Mouse (Mus musculus): ENCODE data around the gene Inha. TPM values are rescaled to one million over a fixed set of nuclear protein-coding genes. Genes with fewer than 3 reads are reported as not detected.

The Inha gene
- polyA plus RNA-seq, 1 experiment from 2014 or later: 12.2 TPM

- no peak for ATAC-seq (ENCODE audit: insufficient number of reproducible peaks, low FRiP score, low TSS enrichment, low read depth)
- H3K27ac ChIP-seq: no peak overlapping the region
- H3K4me2 ChIP-seq: peak overlapping the region; percentile 81
- H3K4me3 ChIP-seq: peak overlapping the region; percentile 86
- H3K36me3 ChIP-seq: peaks cover 40% of the 10 kb centered on the region
- WGBS: 14% methylated on average over 35 of the region's 35 CpGs
- peaks cover 30% of the 10 kb centered on the region for H3K27me3 ChIP-seq
- no peaks in the 10 kb centered on the region for H3K9me3 ChIP-seq
- no peak overlapping the region for H3K9ac ChIP-seq
- peaks cover 44% of the 10 kb centered on the region for H3K4me1 ChIP-seq
These were observed 29.5 kb upstream of the Inha start for GRCm38 (mm10) chr1:75477264-75477965.

DNA sequence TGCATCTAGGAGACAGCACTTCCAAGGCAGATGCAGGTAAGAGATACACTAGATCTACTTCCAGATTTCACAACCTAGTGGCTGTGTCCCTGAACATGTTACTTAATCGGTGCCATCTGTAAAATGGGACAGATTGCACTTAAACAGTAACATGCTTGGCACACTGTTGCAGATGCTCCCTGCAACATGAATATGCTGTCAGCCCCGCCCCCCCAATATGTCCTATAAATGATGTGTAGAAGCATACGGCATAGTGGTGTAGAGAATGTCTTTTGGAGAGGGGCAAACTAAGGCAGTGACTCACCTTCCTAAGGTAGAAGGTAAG is 28.9 kb upstream of the Inha start:
- peaks cover 35% of the 10 kb centered on the region for H3K36me3 ChIP-seq
- no peaks in the 10 kb centered on the region for H3K9me3 ChIP-seq
- no peak overlapping the region for H3K27ac ChIP-seq
- H3K4me3 ChIP-seq: peak overlapping the region; percentile 86
- 37% methylated on average over 3 of the region's 3 CpGs for WGBS
- peaks cover 34% of the 10 kb centered on the region for H3K27me3 ChIP-seq
- H3K9ac ChIP-seq: no peak overlapping the region
- no peak for ATAC-seq (ENCODE audit: insufficient number of reproducible peaks, low FRiP score, low TSS enrichment, low read depth)
- peaks cover 44% of the 10 kb centered on the region for H3K4me1 ChIP-seq
- peak overlapping the region; percentile 81 for H3K4me2 ChIP-seq

GRCm38 (mm10) chr1:75478497-75478896 is 28.4 kb upstream of the Inha start:
- 0% methylated on average over 23 of the region's 25 CpGs for WGBS

DNA sequence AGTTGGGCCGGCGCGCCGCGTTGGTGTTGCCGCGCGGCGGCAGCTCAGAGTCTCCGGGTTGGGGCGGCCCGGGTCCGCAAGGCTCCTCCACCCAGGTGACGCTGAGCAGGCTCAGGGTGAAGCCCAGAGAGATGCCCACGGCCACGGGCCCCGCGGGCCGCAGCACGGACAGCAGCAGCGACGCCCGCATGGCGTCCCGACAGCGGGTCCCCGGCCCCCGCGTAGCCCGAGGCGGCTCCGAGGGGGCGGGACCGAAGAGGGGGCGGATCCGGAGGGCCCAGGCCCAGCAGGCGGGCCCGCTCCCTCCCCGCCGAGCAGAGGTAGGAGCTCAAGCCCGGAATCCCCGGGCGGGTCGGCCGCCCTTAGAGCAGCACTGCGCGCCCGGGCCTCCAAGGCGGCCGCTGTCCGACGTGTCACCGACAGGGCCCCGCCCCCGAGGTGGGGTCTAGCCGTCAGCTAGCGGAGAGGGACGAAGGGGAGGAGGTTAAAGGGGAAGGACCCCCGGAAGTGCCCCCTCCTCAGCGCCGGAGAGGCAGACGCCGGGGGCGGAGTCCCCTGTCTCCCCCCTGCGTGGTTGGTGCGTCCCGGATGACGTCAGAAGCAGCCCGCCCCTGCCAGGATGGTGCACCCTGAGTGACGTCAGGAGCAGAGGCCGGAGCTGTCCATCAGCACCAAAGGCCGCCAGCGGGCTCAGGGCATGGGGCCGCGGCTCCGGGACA is 27.8 kb upstream of the Inha start, which contains the start of the genes Chpf and Tmem198:
Gene Chpf, minus strand, starts transcription at position 392 of the 719 bp plus-strand sequence.
Gene Tmem198, plus strand, starts transcription at position 617 of the 719 bp plus-strand sequence.
- Histone ChIP-seq H3K4me2 (peak within 1 kb of the TSS; percentile 81), H3K4me3 (peak within 1 kb of the TSS; percentile 86), H3K27ac (peak within 1 kb of the TSS; percentile 83), H3K36me3 (peaks cover 26% of the 10 kb centered on the region), H3K9ac (peak within 1 kb of the TSS; percentile 60), H3K27me3 (peaks cover 45% of the 10 kb centered on the region), H3K4me1 (peaks cover 36% of the 10 kb centered on the region), H3K9me3 (no peaks in the 10 kb centered on the region)
- under 1% methylated on average over 72 of the region's 76 CpGs for WGBS
- ATAC-seq (ENCODE audit: insufficient number of reproducible peaks, low FRiP score, low TSS enrichment, low read depth): peak; percentile 88

More at GRCm38 (mm10) chr1:75478497-75478896, 28.4 kb upstream of the Inha start:
- Histone ChIP-seq H3K4me3 (peak overlapping the region; percentile 86), H3K9ac (peak overlapping the region; percentile 60), H3K4me1 (peaks cover 42% of the 10 kb centered on the region), H3K27me3 (peaks cover 39% of the 10 kb centered on the region), H3K9me3 (no peaks in the 10 kb centered on the region), H3K4me2 (peak overlapping the region; percentile 81), H3K27ac (peak overlapping the region; percentile 83), H3K36me3 (peaks cover 29% of the 10 kb centered on the region)
- ATAC-seq (ENCODE audit: insufficient number of reproducible peaks, low FRiP score, low TSS enrichment, low read depth): no peak; the same call in 1 of the 2 replicates

- no peak for ATAC-seq (ENCODE audit: insufficient number of reproducible peaks, low FRiP score, low TSS enrichment, low read depth)
- WGBS: 1% methylated on average over 19 of the region's 24 CpGs
- peaks cover 50% of the 10 kb centered on the region for H3K27me3 ChIP-seq
These were observed 27.3 kb upstream of the Inha start for GRCm38 (mm10) chr1:75479635-75479989.

GRCm38 (mm10) chr1:75480036-75480435 is 26.8 kb upstream of the Inha start:
- 17% methylated on average over 13 of the region's 13 CpGs for WGBS
- peak overlapping the region; percentile 86 for H3K4me3 ChIP-seq
- peak overlapping the region; percentile 81 for H3K4me2 ChIP-seq
- no peaks in the 10 kb centered on the region for H3K9me3 ChIP-seq
- H3K36me3 ChIP-seq: peaks cover 18% of the 10 kb centered on the region
- ATAC-seq (ENCODE audit: insufficient number of reproducible peaks, low FRiP score, low TSS enrichment, low read depth): no peak
- peaks cover 27% of the 10 kb centered on the region for H3K4me1 ChIP-seq
- no peak overlapping the region for H3K27ac ChIP-seq
- peaks cover 55% of the 10 kb centered on the region for H3K27me3 ChIP-seq
- no peak overlapping the region for H3K9ac ChIP-seq

More at GRCm38 (mm10) chr1:75479635-75479989, 27.3 kb upstream of the Inha start:
- Histone ChIP-seq H3K4me1 (peaks cover 31% of the 10 kb centered on the region), H3K4me2 (peak overlapping the region; percentile 81), H3K9ac (no peak overlapping the region), H3K9me3 (no peaks in the 10 kb centered on the region), H3K4me3 (peak overlapping the region; percentile 86), H3K36me3 (peaks cover 22% of the 10 kb centered on the region), H3K27ac (no peak overlapping the region)

DNA sequence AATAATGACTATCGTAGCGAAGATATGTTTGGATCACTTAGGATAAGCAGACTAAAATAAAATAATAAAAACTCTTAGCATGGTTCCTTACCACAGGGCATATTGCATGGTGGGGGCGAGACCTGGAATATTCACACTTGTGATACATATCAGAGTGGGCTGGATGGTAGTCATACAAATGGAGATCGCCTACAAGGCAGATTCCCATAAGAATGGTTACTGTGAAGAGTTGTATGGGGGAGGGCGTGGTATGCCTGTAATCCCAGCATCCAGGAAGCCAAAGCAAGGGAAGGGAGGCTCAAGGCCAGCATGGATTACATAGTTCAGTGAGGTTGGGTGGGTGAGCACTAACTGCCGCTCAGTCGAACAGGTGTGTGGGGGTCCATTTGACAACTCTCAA is 26.1 kb upstream of the Inha start:
- no peak overlapping the region for H3K27ac ChIP-seq
- H3K9ac ChIP-seq: no peak overlapping the region
- H3K4me2 ChIP-seq: no peak overlapping the region
- H3K4me3 ChIP-seq: no peak overlapping the region
- H3K9me3 ChIP-seq: no peaks in the 10 kb centered on the region
- peaks cover 62% of the 10 kb centered on the region for H3K27me3 ChIP-seq
- peaks cover 14% of the 10 kb centered on the region for H3K36me3 ChIP-seq
- ATAC-seq (ENCODE audit: insufficient number of reproducible peaks, low FRiP score, low TSS enrichment, low read depth): no peak
- 80% methylated on average over 7 of the region's 7 CpGs for WGBS
- peaks cover 27% of the 10 kb centered on the region for H3K4me1 ChIP-seq

GRCm38 (mm10) chr1:75486561-75486960 is 20.3 kb upstream of the Inha start:
- ATAC-seq (ENCODE audit: insufficient number of reproducible peaks, low FRiP score, low TSS enrichment, low read depth): no peak
- Histone ChIP-seq H3K36me3 (peaks cover 37% of the 10 kb centered on the region), H3K27ac (no peak overlapping the region), H3K4me1 (peaks cover 24% of the 10 kb centered on the region), H3K4me2 (peak overlapping the region; percentile 89), H3K9me3 (no peaks in the 10 kb centered on the region), H3K9ac (no peak overlapping the region), H3K4me3 (no peak overlapping the region), H3K27me3 (peaks cover 78% of the 10 kb centered on the region)
- WGBS: 6% methylated on average over 24 of the region's 24 CpGs

DNA sequence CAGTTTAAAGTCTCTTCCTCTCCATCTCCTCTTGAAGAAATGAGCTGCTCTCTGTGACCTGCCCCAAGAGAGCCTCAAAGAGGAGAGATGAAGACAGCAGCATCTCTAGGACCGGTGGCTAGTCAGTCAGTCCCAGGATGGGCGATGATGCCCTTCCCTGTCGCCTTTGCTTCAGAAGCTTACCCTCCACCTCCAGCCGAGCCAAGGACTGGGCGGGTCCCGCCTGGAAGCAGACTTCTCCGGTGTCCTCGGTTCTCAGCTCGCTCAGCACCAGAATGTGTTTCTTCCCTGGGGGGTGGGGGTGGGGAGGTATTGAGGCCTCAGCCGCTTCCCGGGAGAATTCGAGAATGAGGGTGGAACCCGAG is 19.9 kb upstream of the Inha start:
- peaks cover 24% of the 10 kb centered on the region for H3K4me1 ChIP-seq
- no peak for ATAC-seq (ENCODE audit: insufficient number of reproducible peaks, low FRiP score, low TSS enrichment, low read depth)
- H3K36me3 ChIP-seq: peaks cover 42% of the 10 kb centered on the region
- 0 out of 2 replicates have a peak overlapping the region, but pooled peaks have one; percentile 23 for H3K9ac ChIP-seq
- peak overlapping the region; percentile 53 for H3K4me3 ChIP-seq
- no peaks in the 10 kb centered on the region for H3K9me3 ChIP-seq
- 2% methylated on average over 13 of the region's 13 CpGs for whole genome bisulfite sequencing
- no peak overlapping the region for H3K27ac ChIP-seq
- H3K27me3 ChIP-seq: peaks cover 75% of the 10 kb centered on the region
- H3K4me2 ChIP-seq: peak overlapping the region; percentile 89

DNA sequence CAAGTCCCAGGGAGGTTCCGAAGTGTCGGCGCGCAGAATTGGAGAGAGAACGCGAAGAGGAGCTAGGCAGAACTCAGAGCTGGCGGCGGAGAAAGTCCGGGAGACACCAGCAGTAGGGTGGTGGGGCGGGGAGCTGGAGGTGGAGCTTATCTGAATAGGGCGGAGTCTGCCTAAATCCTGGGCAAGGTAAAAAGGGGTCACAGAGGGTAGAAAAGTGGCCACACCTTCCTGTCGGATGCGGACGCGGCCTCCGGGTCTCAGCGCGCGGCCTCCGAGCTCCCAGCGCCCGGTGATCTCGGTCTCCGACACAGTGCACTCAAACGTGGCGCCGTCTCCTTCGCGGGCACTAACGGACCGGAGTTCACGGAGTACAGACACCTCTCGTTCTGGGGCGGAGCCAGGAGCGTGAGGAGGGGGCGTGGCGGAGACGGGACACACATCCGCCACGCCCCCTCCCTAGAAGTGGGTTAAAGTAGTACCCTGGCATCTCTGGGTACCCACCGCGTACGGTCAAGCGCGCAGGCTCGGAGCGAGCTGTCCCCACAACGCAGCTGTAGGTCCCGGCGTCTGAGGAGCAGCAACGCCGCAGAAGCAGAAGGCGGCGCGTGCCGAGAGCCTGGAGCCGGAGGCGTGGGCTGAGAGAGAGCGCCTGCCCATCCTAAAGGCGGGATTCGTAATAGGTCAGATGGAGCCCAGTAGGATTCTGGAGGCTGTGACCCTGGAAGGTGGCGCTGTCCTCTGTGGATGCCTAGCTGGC is 19.3 kb upstream of the Inha start:
- Histone ChIP-seq H3K36me3 (peaks cover 47% of the 10 kb centered on the region), H3K4me3 (peak overlapping the region; percentile 53), H3K9me3 (no peaks in the 10 kb centered on the region), H3K4me2 (peak overlapping the region; percentile 89), H3K27ac (no peak overlapping the region), H3K27me3 (peaks cover 70% of the 10 kb centered on the region), H3K9ac (0 out of 2 replicates have a peak overlapping the region, but pooled peaks have one; percentile 23), H3K4me1 (peaks cover 24% of the 10 kb centered on the region)
- ATAC-seq (ENCODE audit: insufficient number of reproducible peaks, low FRiP score, low TSS enrichment, low read depth): no peak; the same call in 1 of the 2 replicates
- WGBS: under 1% methylated on average over 62 of the region's 62 CpGs

- no peak overlapping the region for H3K4me2 ChIP-seq
- WGBS: 83% methylated on average over 34 of the region's 34 CpGs
- H3K36me3 ChIP-seq: peaks cover 65% of the 10 kb centered on the region
- H3K4me1 ChIP-seq: peaks cover 34% of the 10 kb centered on the region
- H3K9me3 ChIP-seq: no peaks in the 10 kb centered on the region
- no peak for ATAC-seq (ENCODE audit: insufficient number of reproducible peaks, low FRiP score, low TSS enrichment, low read depth)
- peaks cover 36% of the 10 kb centered on the region for H3K27me3 ChIP-seq
- H3K9ac ChIP-seq: no peak overlapping the region
- H3K4me3 ChIP-seq: no peak overlapping the region
- H3K27ac ChIP-seq: no peak overlapping the region
These were observed 15.9 kb upstream of the Inha start for GRCm38 (mm10) chr1:75490785-75491551.

Data from limb, embryonic 15.5 days (tissue).